Mouse (Mus musculus): Measurements from ENCODE around the gene Trim71.
A peak's percentile ranks its signal among the peaks of the same experiment; 100 is the strongest.

The Trim71 gene

GRCm38 (mm10) chr9:114557086-114557485 lies 7.1 kb downstream of the Trim71 start:
- no peak for DNase-seq (ENCODE audit: low read depth, low spot score)

- no peak for DNase-seq (ENCODE audit: low read depth, low spot score)
Observed at GRCm38 (mm10) chr9:114556276-114556855, 7.8 kb downstream of the Trim71 start.

GRCm38 (mm10) chr9:114554355-114554979 lies 9.7 kb downstream of the Trim71 start:
- no peak for DNase-seq (ENCODE audit: low read depth, low spot score)

- no peak for DNase-seq (ENCODE audit: low read depth, low spot score)
Observed at GRCm38 (mm10) chr9:114553828-114554227, 10.3 kb downstream of the Trim71 start.

- DNase-seq (ENCODE audit: low read depth, low spot score): no peak
Observed at GRCm38 (mm10) chr9:114550033-114550432, 14.1 kb downstream of the Trim71 start.

GRCm38 (mm10) chr9:114549117-114549516 lies 15.1 kb downstream of the Trim71 start:
- DNase-seq (ENCODE audit: low read depth, low spot score): no peak

GRCm38 (mm10) chr9:114548496-114548895 lies 15.7 kb downstream of the Trim71 start:
- DNase-seq (ENCODE audit: low read depth, low spot score): no peak

GRCm38 (mm10) chr9:114547643-114548077 lies 16.5 kb downstream of the Trim71 start:
- DNase-seq (ENCODE audit: low read depth, low spot score): no peak

GRCm38 (mm10) chr9:114546765-114547164 lies 17.4 kb downstream of the Trim71 start:
- no peak for DNase-seq (ENCODE audit: low read depth, low spot score)

- no peak for DNase-seq (ENCODE audit: low read depth, low spot score)
Observed at GRCm38 (mm10) chr9:114544754-114545393, 19.3 kb downstream of the Trim71 start.

- no peak for DNase-seq (ENCODE audit: low read depth, low spot score)
Observed at GRCm38 (mm10) chr9:114543882-114544753, 20.1 kb downstream of the Trim71 start.

GRCm38 (mm10) chr9:114541279-114541741 lies 22.9 kb downstream of the Trim71 start:
- DNase-seq (ENCODE audit: low read depth, low spot score): no peak

- DNase-seq (ENCODE audit: low read depth, low spot score): no peak
Observed at GRCm38 (mm10) chr9:114538996-114539563, 25.1 kb downstream of the Trim71 start.

GRCm38 (mm10) chr9:114536628-114537027 lies 27.5 kb downstream of the Trim71 start:
- no peak for DNase-seq (ENCODE audit: low read depth, low spot score)

GRCm38 (mm10) chr9:114534747-114535517 lies 29.2 kb downstream of the Trim71 start:
- no peak for DNase-seq (ENCODE audit: low read depth, low spot score)

GRCm38 (mm10) chr9:114533848-114534247 lies 30.3 kb downstream of the Trim71 start:
- no peak for DNase-seq (ENCODE audit: low read depth, low spot score)

GRCm38 (mm10) chr9:114531276-114531675 lies 32.9 kb downstream of the Trim71 start:
- no peak for DNase-seq (ENCODE audit: low read depth, low spot score)

GRCm38 (mm10) chr9:114528680-114529048 lies 35.5 kb downstream of the Trim71 start:
- DNase-seq (ENCODE audit: low read depth, low spot score): no peak

GRCm38 (mm10) chr9:114527992-114528679 lies 36.0 kb downstream of the Trim71 start:
- DNase-seq (ENCODE audit: low read depth, low spot score): no peak

GRCm38 (mm10) chr9:114527085-114527484 lies 37.1 kb downstream of the Trim71 start:
- DNase-seq (ENCODE audit: low read depth, low spot score): peak; percentile 14
